Mouse (Mus musculus): ENCODE results near the gene Mfsd4b2. TPM values are rescaled to one million over a fixed set of nuclear protein-coding genes. Genes with fewer than 3 reads are reported as not detected.
A peak's percentile ranks its signal among the peaks of the same experiment; 100 is the strongest.

Gene Mfsd4b2
- not detected in 2 replicates for polyA plus RNA-seq (2014; fragmentation: Nextera tagmentation; extraction: Ambion mirVana)

- under 1% methylated on average over 35 of the region's 41 CpGs for WGBS
- ATAC-seq (ENCODE audit: insufficient number of reproducible peaks, insufficient read depth, low FRiP score, low read depth), result peak; percentile 47
- no peaks in the 10 kb centered on the region for H3K9me3 ChIP-seq (ENCODE audit: control insufficient read depth, low read length)
These were observed at the start of gene Mfsd4b2 for GRCm38 (mm10) chr10:39926616-39927139. Gene Mfsd4b2, minus strand, starts transcription at chr10:39926923.

GRCm38 (mm10) chr10:39975771-39976170, 49.0 kb upstream of the Mfsd4b2 start:
- Histone ChIP-seq H3K9me3 (ENCODE audit: control insufficient read depth, low read length) (peaks cover 16% of the 10 kb centered on the region; the same call in 1 of the 2 replicates), H3K4me1 (ENCODE audit: control insufficient read depth in 2 of 2, insufficient read depth in 2 of 2, low read length in 2 of 2) (no peaks in the 10 kb centered on the region), H3K4me3 (ENCODE audit: control insufficient read depth in 1 of 2, insufficient read depth in 1 of 2, low read depth in 1 of 2, low read length in 2 of 2) (no peak overlapping the region), H3K4me2 (ENCODE audit: low read length) (no peak overlapping the region), H3K9ac (ENCODE audit: low read length) (no peak overlapping the region), H3K36me3 (ENCODE audit: control insufficient read depth, insufficient read depth, low read length) (no peaks in the 10 kb centered on the region), H3K27ac (replicated peaks in 1 of 2; ENCODE audit: control insufficient read depth in 1 of 2, insufficient read depth in 1 of 2, low read depth in 2 of 2, low read length in 2 of 2) (no peak overlapping the region), H3K27me3 (ENCODE audit: control insufficient read depth, insufficient read depth, low read length) (no peaks in the 10 kb centered on the region)
- ATAC-seq (ENCODE audit: insufficient number of reproducible peaks, insufficient read depth, low FRiP score, low read depth), result no peak
- WGBS, result 46% methylated on average over 2 of the region's 2 CpGs

More at GRCm38 (mm10) chr10:39926616-39927139, at the start of gene Mfsd4b2:
- Histone ChIP-seq H3K4me1 (ENCODE audit: control insufficient read depth in 2 of 2, insufficient read depth in 2 of 2, low read length in 2 of 2) (peaks cover 0 to 3% of the 10 kb centered on the region in 2 experiments; a peak in 1 of 4 replicates), H3K27ac (replicated peaks in 1 of 2; ENCODE audit: control insufficient read depth in 1 of 2, insufficient read depth in 1 of 2, low read depth in 2 of 2, low read length in 2 of 2) (no peak within 1 kb of the TSS), H3K9ac (ENCODE audit: low read length) (peak within 1 kb of the TSS; percentile 49), H3K36me3 (ENCODE audit: control insufficient read depth, insufficient read depth, low read length) (no peaks in the 10 kb centered on the region), H3K4me3 (ENCODE audit: control insufficient read depth in 1 of 2, insufficient read depth in 1 of 2, low read depth in 1 of 2, low read length in 2 of 2) (peak within 1 kb of the TSS; percentile 45 to 53), H3K27me3 (ENCODE audit: control insufficient read depth, insufficient read depth, low read length) (peaks cover 10% of the 10 kb centered on the region; the same call in 1 of the 2 replicates), H3K4me2 (ENCODE audit: low read length) (peak within 1 kb of the TSS; percentile 90)

- Histone ChIP-seq H3K4me2 (ENCODE audit: low read length) (no peak overlapping the region), H3K4me1 (ENCODE audit: control insufficient read depth in 2 of 2, insufficient read depth in 2 of 2, low read length in 2 of 2) (no peaks in the 10 kb centered on the region), H3K9ac (ENCODE audit: low read length) (no peak overlapping the region), H3K36me3 (ENCODE audit: control insufficient read depth, insufficient read depth, low read length) (no peaks in the 10 kb centered on the region), H3K4me3 (ENCODE audit: control insufficient read depth in 1 of 2, insufficient read depth in 1 of 2, low read depth in 1 of 2, low read length in 2 of 2) (no peak overlapping the region), H3K27me3 (ENCODE audit: control insufficient read depth, insufficient read depth, low read length) (no peaks in the 10 kb centered on the region), H3K9me3 (ENCODE audit: control insufficient read depth, low read length) (peaks cover 16% of the 10 kb centered on the region; the same call in 1 of the 2 replicates), H3K27ac (replicated peaks in 1 of 2; ENCODE audit: control insufficient read depth in 1 of 2, insufficient read depth in 1 of 2, low read depth in 2 of 2, low read length in 2 of 2) (no peak overlapping the region)
- ATAC-seq (ENCODE audit: insufficient number of reproducible peaks, insufficient read depth, low FRiP score, low read depth), result no peak
- 68% methylated on average over 11 of the region's 11 CpGs for WGBS
These were observed 48.3 kb upstream of the Mfsd4b2 start for GRCm38 (mm10) chr10:39974982-39975381.

- no peaks in the 10 kb centered on the region for H3K36me3 ChIP-seq (ENCODE audit: control insufficient read depth, insufficient read depth, low read length)
- no peaks in the 10 kb centered on the region for H3K9me3 ChIP-seq (ENCODE audit: control insufficient read depth, low read length)
- no peak for ATAC-seq (ENCODE audit: insufficient number of reproducible peaks, insufficient read depth, low FRiP score, low read depth)
- no peak overlapping the region for H3K4me2 ChIP-seq (ENCODE audit: low read length)
- no peak overlapping the region for H3K27ac ChIP-seq (replicated peaks in 1 of 2; ENCODE audit: control insufficient read depth in 1 of 2, insufficient read depth in 1 of 2, low read depth in 2 of 2, low read length in 2 of 2)
- no peaks in the 10 kb centered on the region for H3K27me3 ChIP-seq (ENCODE audit: control insufficient read depth, insufficient read depth, low read length)
- H3K4me1 ChIP-seq (ENCODE audit: control insufficient read depth in 2 of 2, insufficient read depth in 2 of 2, low read length in 2 of 2), result no peaks in the 10 kb centered on the region
- 73% methylated on average over 3 of the region's 3 CpGs for WGBS
- H3K9ac ChIP-seq (ENCODE audit: low read length), result no peak overlapping the region
- H3K4me3 ChIP-seq (ENCODE audit: control insufficient read depth in 1 of 2, insufficient read depth in 1 of 2, low read depth in 1 of 2, low read length in 2 of 2), result no peak overlapping the region
These were observed 40.8 kb upstream of the Mfsd4b2 start for GRCm38 (mm10) chr10:39967512-39967911.

GRCm38 (mm10) chr10:39961906-39962305, 35.2 kb upstream of the Mfsd4b2 start:
- WGBS, result 21% methylated on average over 1 of the region's 1 CpGs
- no peak overlapping the region for H3K9ac ChIP-seq (ENCODE audit: low read length)
- H3K4me1 ChIP-seq (ENCODE audit: control insufficient read depth in 2 of 2, insufficient read depth in 2 of 2, low read length in 2 of 2), result peaks cover 3 to 12% of the 10 kb centered on the region in 2 experiments; a peak in 3 of 4 replicates
- H3K27ac ChIP-seq (replicated peaks in 1 of 2; ENCODE audit: control insufficient read depth in 1 of 2, insufficient read depth in 1 of 2, low read depth in 2 of 2, low read length in 2 of 2), result no peak overlapping the region
- H3K4me3 ChIP-seq (ENCODE audit: control insufficient read depth in 1 of 2, insufficient read depth in 1 of 2, low read depth in 1 of 2, low read length in 2 of 2), result no peak overlapping the region
- H3K4me2 ChIP-seq (ENCODE audit: low read length), result no peak overlapping the region
- H3K9me3 ChIP-seq (ENCODE audit: control insufficient read depth, low read length), result no peaks in the 10 kb centered on the region
- H3K36me3 ChIP-seq (ENCODE audit: control insufficient read depth, insufficient read depth, low read length), result no peaks in the 10 kb centered on the region
- H3K27me3 ChIP-seq (ENCODE audit: control insufficient read depth, insufficient read depth, low read length), result no peaks in the 10 kb centered on the region
- ATAC-seq (ENCODE audit: insufficient number of reproducible peaks, insufficient read depth, low FRiP score, low read depth), result no peak

- Histone ChIP-seq H3K27ac (replicated peaks in 1 of 2; ENCODE audit: control insufficient read depth in 1 of 2, insufficient read depth in 1 of 2, low read depth in 2 of 2, low read length in 2 of 2) (no peak overlapping the region), H3K4me3 (ENCODE audit: control insufficient read depth in 1 of 2, insufficient read depth in 1 of 2, low read depth in 1 of 2, low read length in 2 of 2) (no peak overlapping the region), H3K9me3 (ENCODE audit: control insufficient read depth, low read length) (no peaks in the 10 kb centered on the region), H3K27me3 (ENCODE audit: control insufficient read depth, insufficient read depth, low read length) (no peaks in the 10 kb centered on the region), H3K9ac (ENCODE audit: low read length) (no peak overlapping the region), H3K4me1 (ENCODE audit: control insufficient read depth in 2 of 2, insufficient read depth in 2 of 2, low read length in 2 of 2) (peaks cover 3 to 12% of the 10 kb centered on the region in 2 experiments; a peak in 3 of 4 replicates), H3K4me2 (ENCODE audit: low read length) (peak overlapping the region; percentile 77), H3K36me3 (ENCODE audit: control insufficient read depth, insufficient read depth, low read length) (no peaks in the 10 kb centered on the region)
- no peak for ATAC-seq (ENCODE audit: insufficient number of reproducible peaks, insufficient read depth, low FRiP score, low read depth)
- WGBS, result 41% methylated on average over 11 of the region's 11 CpGs
These were observed 33.7 kb upstream of the Mfsd4b2 start for GRCm38 (mm10) chr10:39960441-39960822.

GRCm38 (mm10) chr10:39959761-39960440, 33.2 kb upstream of the Mfsd4b2 start, which contains the start of gene Mfsd4b3:
Gene Mfsd4b3, minus strand, starts transcription at chr10:39960153.
- H3K4me1 ChIP-seq (ENCODE audit: control insufficient read depth in 2 of 2, insufficient read depth in 2 of 2, low read length in 2 of 2), result peaks cover 3 to 12% of the 10 kb centered on the region in 2 experiments; a peak in 3 of 4 replicates
- H3K9me3 ChIP-seq (ENCODE audit: control insufficient read depth, low read length), result no peaks in the 10 kb centered on the region
- H3K9ac ChIP-seq (ENCODE audit: low read length), result peak within 1 kb of the TSS; percentile 60
- peak within 1 kb of the TSS; percentile 77 for H3K4me2 ChIP-seq (ENCODE audit: low read length)
- H3K36me3 ChIP-seq (ENCODE audit: control insufficient read depth, insufficient read depth, low read length), result no peaks in the 10 kb centered on the region
- under 1% methylated on average over 38 of the region's 38 CpGs for WGBS
- peak within 1 kb of the TSS; percentile 29 to 48; a peak in 2 of 4 replicates for H3K27ac ChIP-seq (replicated peaks in 1 of 2; ENCODE audit: control insufficient read depth in 1 of 2, insufficient read depth in 1 of 2, low read depth in 2 of 2, low read length in 2 of 2)
- no peaks in the 10 kb centered on the region for H3K27me3 ChIP-seq (ENCODE audit: control insufficient read depth, insufficient read depth, low read length)
- H3K4me3 ChIP-seq (ENCODE audit: control insufficient read depth in 1 of 2, insufficient read depth in 1 of 2, low read depth in 1 of 2, low read length in 2 of 2), result peak within 1 kb of the TSS; percentile 49 to 62
- peak; percentile 98 for ATAC-seq (ENCODE audit: insufficient number of reproducible peaks, insufficient read depth, low FRiP score, low read depth)

Data from heart, embryonic 14.5 days (tissue).